Mouse (Mus musculus): ENCODE measurements at regions not wholly inside any gene's neighbourhood (a gene's known extent, or its start where the extent isn't known, plus 50 kb on each side); places are given as distances from the start of the nearest gene placed in this dataset.

DNA sequence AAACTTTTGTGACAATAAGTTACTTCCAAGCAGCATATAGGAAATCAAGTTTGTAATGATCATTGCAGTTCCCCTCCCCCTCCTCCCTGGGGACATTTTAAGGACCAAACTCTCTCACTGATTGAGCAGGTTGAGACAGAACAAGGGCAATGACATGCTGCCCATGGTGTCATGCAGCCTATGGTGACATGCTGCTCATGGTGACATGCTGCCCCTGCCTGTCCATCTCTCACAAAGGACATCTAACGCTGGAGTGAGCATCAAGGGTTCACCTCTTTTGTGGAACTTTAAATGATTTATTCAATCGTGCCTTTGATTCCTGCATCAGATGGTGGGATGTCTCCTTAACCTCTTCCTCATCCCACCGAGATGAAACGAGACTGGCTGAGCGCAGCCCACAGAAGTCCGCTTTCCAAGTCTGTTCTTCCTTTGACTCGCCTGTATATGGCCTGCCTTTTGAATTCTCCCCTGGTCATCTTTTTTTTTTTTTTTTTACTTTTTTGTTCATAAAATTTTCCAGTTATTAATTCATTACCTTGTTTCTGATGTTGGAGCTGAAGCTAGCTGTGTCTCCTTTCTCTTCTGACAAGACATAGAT is 133.5 kb upstream of the Nampt start:
- TF ChIP-seq CTCF (IDR thresholded peaks at IDR 0.05; ENCODE audit: low read depth, low read length) (no peak), POLR2A (IDR thresholded peaks at IDR 0.05; ENCODE audit: extremely low read depth, insufficient read depth, low read length) (no peak)

All from liver, adult 2 months (tissue).